Mouse (Mus musculus) kidney, postnatal 10 days (tissue): ENCODE results near the gene Cited2.

Source experiments
- DNase-seq: peaks from one replicate; pipeline ENCODE4 v3.0.0; 2021; ENCODE audit warnings: mixed read lengths

Gene Cited2

GRCm38 (mm10) chr10:17723871-17724741 is 1.1 kb downstream of the Cited2 start:
- peak; percentile 76 for DNase-seq

GRCm38 (mm10) chr10:17725037-17725584 is 2.1 kb downstream of the Cited2 start:
- DNase-seq: no peak

- no peak for DNase-seq
These were observed 2.8 kb downstream of the Cited2 start for GRCm38 (mm10) chr10:17725644-17726372.

- peak; percentile 15 for DNase-seq
These were observed 3.3 kb downstream of the Cited2 start for GRCm38 (mm10) chr10:17726373-17726720.

GRCm38 (mm10) chr10:17727161-17727925 is 4.3 kb downstream of the Cited2 start:
- DNase-seq: peak; percentile 43

- DNase-seq: peak; percentile 27
These were observed 4.9 kb downstream of the Cited2 start for GRCm38 (mm10) chr10:17727926-17728279.

- no peak for DNase-seq
These were observed 5.7 kb downstream of the Cited2 start for GRCm38 (mm10) chr10:17728711-17729110.

- no peak for DNase-seq
These were observed 6.5 kb downstream of the Cited2 start for GRCm38 (mm10) chr10:17729476-17729875.

- peak; percentile 89 for DNase-seq
These were observed 10.0 kb downstream of the Cited2 start for GRCm38 (mm10) chr10:17733057-17733456.

- no peak for DNase-seq
These were observed 19.6 kb downstream of the Cited2 start for GRCm38 (mm10) chr10:17742581-17742980.

- no peak for DNase-seq
These were observed 29.5 kb downstream of the Cited2 start for GRCm38 (mm10) chr10:17752478-17752877.

GRCm38 (mm10) chr10:17759772-17760171 is 36.8 kb downstream of the Cited2 start:
- DNase-seq: no peak

- DNase-seq: no peak
These were observed 38.0 kb downstream of the Cited2 start for GRCm38 (mm10) chr10:17760750-17761613.

GRCm38 (mm10) chr10:17761652-17762051 is 38.6 kb downstream of the Cited2 start:
- no peak for DNase-seq

- DNase-seq: no peak
These were observed 39.9 kb downstream of the Cited2 start for GRCm38 (mm10) chr10:17762946-17763345.

GRCm38 (mm10) chr10:17769856-17770255 is 46.8 kb downstream of the Cited2 start:
- no peak for DNase-seq

- DNase-seq: peak; percentile 15
These were observed 49.3 kb downstream of the Cited2 start for GRCm38 (mm10) chr10:17772364-17772763.

- no peak for DNase-seq
These were observed 51.3 kb downstream of the Cited2 start for GRCm38 (mm10) chr10:17774366-17774765.

- DNase-seq: no peak
These were observed 52.1 kb downstream of the Cited2 start for GRCm38 (mm10) chr10:17775079-17775478.
